Mouse (Mus musculus) hindbrain, embryonic 11.5 days (tissue): ENCODE measurements around the gene Col25a1. TPM values are rescaled to one million over a fixed set of nuclear protein-coding genes. Genes with fewer than 3 reads are reported as not detected.

ENCODE experiments used
- ATAC-seq: fragments of 200-750 bp; cut with Nextera tagmentation; 2 replicates; pipeline ENCODE4 v1.8.0; 2017; ENCODE audit warnings: mild to moderate bottlenecking, moderate TSS enrichment, moderate library complexity; ENCODE audit not compliant: low FRiP score
- DNase-seq: peaks from one replicate; pipeline ENCODE4 v3.0.0-alpha.2; 2015; ENCODE audit warnings: low spot score
- H3K27ac ChIP-seq: fragments of 300-500 bp; sonication (generic); 2 replicates; pipeline ENCODE4 v1.5.1; 2014; ENCODE audit warnings: mild to moderate bottlenecking, low read depth, low read length
- H3K27me3 ChIP-seq: fragments of 300-500 bp; sonication (generic); 2 replicates; pipeline ENCODE4 v1.6.1; 2014; ENCODE audit warnings: mild to moderate bottlenecking, low read length, moderate library complexity, mixed read lengths; ENCODE audit not compliant: control insufficient read depth, insufficient read depth
- H3K36me3 ChIP-seq: fragments of 300-500 bp; sonication (generic); 2 replicates; pipeline ENCODE4 v1.6.1; 2014; ENCODE audit warnings: mild to moderate bottlenecking, low read length, moderate library complexity, mixed read lengths; ENCODE audit not compliant: control insufficient read depth, insufficient read depth
- H3K4me1 ChIP-seq: fragments of 300-500 bp; sonication (generic); replicated peaks from 2 replicates; pipeline ENCODE4 v1.6.1; 2014; ENCODE audit warnings: low read length, mixed read lengths; ENCODE audit not compliant: control insufficient read depth, insufficient read depth
- H3K4me2 ChIP-seq: fragments of 300-500 bp; sonication (generic); replicated peaks from 2 replicates; pipeline ENCODE4 v1.6.1; 2014; ENCODE audit warnings: mild to moderate bottlenecking, low read depth, low read length
- H3K4me3 ChIP-seq: fragments of 300-500 bp; sonication (generic); 2 replicates; pipeline ENCODE4 v1.5.1; 2014; ENCODE audit warnings: low read depth, low read length
- H3K9ac ChIP-seq: fragments of 300-500 bp; sonication (generic); 2 replicates; pipeline ENCODE4 v1.6.1; 2014; ENCODE audit warnings: low read depth, low read length
- H3K9me3 ChIP-seq: fragments of 300-500 bp; sonication (generic); 2 replicates; pipeline ENCODE4 v1.6.1; 2016; ENCODE audit warnings: low read length; ENCODE audit not compliant: control insufficient read depth
- WGBS: fragments of 180-500 bp; shearing (Covaris S2); extraction: QIAGEN DNeasy Blood & Tissue Kit; methylation state at CpG from one replicate; pipeline ENCODE4 v1.1.7; 2014; 5-methylcytosine and 5-hydroxymethylcytosine counted together
- polyA plus RNA-seq: library from polyadenylated mRNA; unstranded; fragments of >200 nt; fragmentation: Nextera tagmentation; extraction: Ambion mirVana; gene quantifications from 2 replicates; pipeline ENCODE4 v1.2.1, GENCODE M21; 2014

The Col25a1 gene
- polyA plus RNA-seq, 1 experiment from 2014 or later = 5.3 TPM

- WGBS = 90% methylated on average over 8 of the region's 8 CpGs
- Histone ChIP-seq H3K9ac (no peak overlapping the region), H3K36me3 (no peaks in the 10 kb centered on the region), H3K4me2 (no peak overlapping the region), H3K4me3 (no peak overlapping the region), H3K27ac (no peak overlapping the region), H3K27me3 (no peaks in the 10 kb centered on the region), H3K4me1 (no peaks in the 10 kb centered on the region), H3K9me3 (no peaks in the 10 kb centered on the region)
- no peak for DNase-seq
- no peak for ATAC-seq
These were observed 351.2 kb downstream of the Col25a1 start for GRCm38 (mm10) chr3:130482513-130482912.

- Histone ChIP-seq H3K36me3 (no peaks in the 10 kb centered on the region), H3K9ac (no peak overlapping the region), H3K4me3 (no peak overlapping the region), H3K27ac (no peak overlapping the region), H3K4me1 (no peaks in the 10 kb centered on the region), H3K9me3 (no peaks in the 10 kb centered on the region), H3K4me2 (no peak overlapping the region), H3K27me3 (no peaks in the 10 kb centered on the region)
- DNase-seq = no peak
- no peak for ATAC-seq
- 87% methylated on average over 4 of the region's 4 CpGs for WGBS
These were observed 357.5 kb downstream of the Col25a1 start for GRCm38 (mm10) chr3:130488839-130489238.

DNA sequence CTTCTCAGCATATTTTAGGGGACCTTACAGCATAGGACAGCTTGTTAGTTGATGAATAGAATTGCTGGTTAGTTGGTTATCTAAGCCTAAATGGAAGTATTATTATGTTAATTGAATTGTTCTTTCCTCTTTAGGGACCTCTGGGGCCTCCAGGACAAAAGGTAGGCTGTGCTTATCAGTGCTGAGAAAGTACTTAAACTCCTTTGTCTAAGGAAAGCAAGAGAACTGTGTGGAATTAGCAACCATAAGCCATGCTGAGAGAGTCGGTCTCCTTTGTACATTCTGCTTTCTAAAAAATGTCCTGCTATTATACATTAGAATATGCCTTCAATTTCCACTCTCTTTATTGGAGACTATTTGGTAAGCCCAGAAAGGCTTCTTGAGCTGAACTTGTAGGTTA, 362.9 kb downstream of the Col25a1 start:
- ATAC-seq (no peak), DNase-seq (no peak)
- Histone ChIP-seq H3K9ac (no peak overlapping the region), H3K4me3 (no peak overlapping the region), H3K27ac (no peak overlapping the region), H3K36me3 (no peaks in the 10 kb centered on the region), H3K9me3 (no peaks in the 10 kb centered on the region), H3K27me3 (no peaks in the 10 kb centered on the region), H3K4me2 (no peak overlapping the region), H3K4me1 (no peaks in the 10 kb centered on the region)
- 42% methylated on average over 1 of the region's 1 CpGs for WGBS

- DNase-seq (peak; percentile 46), ATAC-seq (peak; percentile 38; the same call in 1 of the 2 replicates)
- Histone ChIP-seq H3K4me3 (no peak overlapping the region), H3K4me2 (no peak overlapping the region), H3K27ac (no peak overlapping the region), H3K4me1 (no peaks in the 10 kb centered on the region), H3K9me3 (no peaks in the 10 kb centered on the region), H3K36me3 (no peaks in the 10 kb centered on the region), H3K9ac (no peak overlapping the region), H3K27me3 (no peaks in the 10 kb centered on the region)
- 74% methylated on average over 20 of the region's 20 CpGs for WGBS
These were observed 363.5 kb downstream of the Col25a1 start for GRCm38 (mm10) chr3:130494665-130495396.

GRCm38 (mm10) chr3:130497036-130497435, 365.7 kb downstream of the Col25a1 start:
- Histone ChIP-seq H3K4me1 (no peaks in the 10 kb centered on the region), H3K36me3 (no peaks in the 10 kb centered on the region), H3K9me3 (no peaks in the 10 kb centered on the region), H3K27me3 (no peaks in the 10 kb centered on the region), H3K4me3 (no peak overlapping the region), H3K27ac (no peak overlapping the region), H3K4me2 (no peak overlapping the region), H3K9ac (no peak overlapping the region)
- no peak for ATAC-seq
- no peak for DNase-seq
- 89% methylated on average over 2 of the region's 2 CpGs for WGBS

DNA sequence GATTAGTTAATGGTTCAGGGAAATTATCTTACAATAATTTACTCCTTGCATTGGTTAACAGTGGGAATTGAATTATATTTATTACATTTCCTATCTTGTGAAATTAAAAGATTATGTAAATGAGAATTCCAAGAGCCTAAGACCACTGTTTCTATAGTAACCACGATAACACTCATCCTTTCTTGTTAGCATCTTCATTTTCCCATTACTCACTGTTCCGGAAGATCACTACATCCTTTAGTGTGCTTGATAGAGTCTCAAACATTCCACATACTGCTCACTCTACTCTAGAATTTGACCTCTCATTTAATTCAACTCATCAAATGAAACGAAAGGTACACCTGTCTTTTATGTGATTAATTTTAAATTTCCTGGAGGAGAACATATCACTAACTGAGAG, 370.4 kb downstream of the Col25a1 start:
- H3K36me3 ChIP-seq = no peaks in the 10 kb centered on the region
- H3K9ac ChIP-seq = no peak overlapping the region
- no peak overlapping the region for H3K27ac ChIP-seq
- H3K9me3 ChIP-seq = no peaks in the 10 kb centered on the region
- H3K27me3 ChIP-seq = no peaks in the 10 kb centered on the region
- no peak for ATAC-seq
- no peak overlapping the region for H3K4me2 ChIP-seq
- H3K4me1 ChIP-seq = no peaks in the 10 kb centered on the region
- no peak for DNase-seq
- no peak overlapping the region for H3K4me3 ChIP-seq
- 64% methylated on average over 3 of the region's 3 CpGs for WGBS

DNA sequence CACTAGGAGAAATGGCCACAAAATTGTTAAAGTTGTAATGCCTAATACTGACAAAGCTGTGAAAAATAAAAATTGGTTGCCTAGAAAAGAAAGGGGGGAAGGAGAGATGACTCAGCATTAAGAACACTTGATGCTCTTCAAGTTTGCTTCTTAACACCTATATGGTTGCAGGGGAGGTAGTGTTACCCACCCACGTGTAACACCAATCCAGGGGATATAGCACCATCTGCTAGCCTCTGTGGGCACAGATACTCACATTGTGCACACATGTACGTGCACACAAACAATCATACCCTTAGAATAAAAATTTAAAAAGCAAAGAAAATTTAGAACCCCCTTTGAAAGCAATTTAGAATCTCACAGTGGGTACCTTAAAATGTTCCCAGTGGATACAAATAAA, 377.0 kb downstream of the Col25a1 start:
- no peaks in the 10 kb centered on the region for H3K27me3 ChIP-seq
- H3K27ac ChIP-seq = no peak overlapping the region
- H3K4me3 ChIP-seq = no peak overlapping the region
- no peak overlapping the region for H3K9ac ChIP-seq
- ATAC-seq (no peak), DNase-seq (no peak)
- H3K4me2 ChIP-seq = no peak overlapping the region
- no peaks in the 10 kb centered on the region for H3K9me3 ChIP-seq
- WGBS = 83% methylated on average over 2 of the region's 2 CpGs
- H3K36me3 ChIP-seq = no peaks in the 10 kb centered on the region
- H3K4me1 ChIP-seq = no peaks in the 10 kb centered on the region

GRCm38 (mm10) chr3:130518457-130518879, 387.2 kb downstream of the Col25a1 start:
- ATAC-seq (no peak), DNase-seq (peak; percentile 27)
- WGBS = 59% methylated on average over 9 of the region's 9 CpGs
- H3K4me3 ChIP-seq = no peak overlapping the region
- H3K9ac ChIP-seq = no peak overlapping the region
- no peaks in the 10 kb centered on the region for H3K27me3 ChIP-seq
- 0 out of 2 replicates have a peak, but pooled peaks cover 2% of the 10 kb centered on the region for H3K4me1 ChIP-seq
- H3K36me3 ChIP-seq = no peaks in the 10 kb centered on the region
- H3K4me2 ChIP-seq = no peak overlapping the region
- no peak overlapping the region for H3K27ac ChIP-seq
- H3K9me3 ChIP-seq = no peaks in the 10 kb centered on the region

GRCm38 (mm10) chr3:130521834-130522476, 390.7 kb downstream of the Col25a1 start:
- Histone ChIP-seq H3K4me3 (no peak overlapping the region), H3K27ac (no peak overlapping the region), H3K9ac (no peak overlapping the region), H3K27me3 (no peaks in the 10 kb centered on the region), H3K36me3 (no peaks in the 10 kb centered on the region), H3K4me2 (no peak overlapping the region), H3K4me1 (0 out of 2 replicates have a peak, but pooled peaks cover 2% of the 10 kb centered on the region), H3K9me3 (no peaks in the 10 kb centered on the region)
- WGBS = 87% methylated on average over 9 of the region's 9 CpGs
- DNase-seq (no peak), ATAC-seq (no peak)
